Mouse (Mus musculus) CD4-positive, CD25-positive, alpha-beta regulatory T cell, adult 2 months (primary cell): ENCODE results near the gene Cpne1.
A peak's percentile ranks its signal among the peaks of the same experiment; 100 is the strongest.

Source experiments
- DNase-seq: peaks from one replicate; pipeline ENCODE4 v3.0.0-alpha.2; 2012; ENCODE audit warnings: low read depth, low spot score

Cpne1 gene

GRCm38 (mm10) chr2:156079674-156080073 is 32.1 kb downstream of the Cpne1 start:
- DNase-seq = no peak

GRCm38 (mm10) chr2:156079183-156079560 is 32.6 kb downstream of the Cpne1 start:
- no peak for DNase-seq

- no peak for DNase-seq
These were observed 33.2 kb downstream of the Cpne1 start for GRCm38 (mm10) chr2:156078421-156079182.

- no peak for DNase-seq
These were observed 34.3 kb downstream of the Cpne1 start for GRCm38 (mm10) chr2:156077461-156077860.

GRCm38 (mm10) chr2:156073725-156074124 is 38.0 kb downstream of the Cpne1 start:
- DNase-seq = no peak

- no peak for DNase-seq
These were observed 40.5 kb downstream of the Cpne1 start for GRCm38 (mm10) chr2:156071236-156071635.

GRCm38 (mm10) chr2:156067916-156068315 is 43.8 kb downstream of the Cpne1 start:
- DNase-seq = no peak

- DNase-seq = no peak
These were observed 45.6 kb downstream of the Cpne1 start for GRCm38 (mm10) chr2:156066126-156066525.

- DNase-seq = peak; percentile 89
These were observed 46.4 kb downstream of the Cpne1 start, which contains the start of gene Spag4 for GRCm38 (mm10) chr2:156065099-156066041. Gene Spag4 (plus strand): TSS chr2:156065175.

GRCm38 (mm10) chr2:156052816-156053215 is 58.9 kb downstream of the Cpne1 start, which contains the start of gene Fer1l4:
Gene Fer1l4 (minus strand): TSS chr2:156052947.
- DNase-seq = no peak

GRCm38 (mm10) chr2:156047929-156048328 is 63.8 kb downstream of the Cpne1 start:
- DNase-seq = peak; percentile 55

GRCm38 (mm10) chr2:156042903-156043302 is 68.9 kb downstream of the Cpne1 start:
- no peak for DNase-seq

- no peak for DNase-seq
These were observed 72.4 kb downstream of the Cpne1 start for GRCm38 (mm10) chr2:156039390-156039789.

- no peak for DNase-seq
These were observed 86.3 kb downstream of the Cpne1 start for GRCm38 (mm10) chr2:156025482-156025881.
